Mouse (Mus musculus) yolk sac, embryonic 10.5 days (tissue): ENCODE data around the gene Yars2.
A peak's percentile ranks its signal among the peaks of the same experiment; 100 is the strongest.
"Not testable (repeated sequence)": the region's sequence is repeated elsewhere in the genome, so short reads cannot be mapped to it uniquely, and the experiment has no call there.

Experiments used
- DNase-seq: peaks from one replicate; pipeline ENCODE4 v3.0.0-alpha.2; 2017; ENCODE audit warnings: low spot score

Gene Yars2

GRCm38 (mm10) chr16:16302369-16303137, at the start of gene Yars2:
Gene Yars2, plus strand, starts transcription at chr16:16302965.
- peak; percentile 91 for DNase-seq

- DNase-seq: peak; percentile 23
These were observed 49.3 kb upstream of the Yars2 start for GRCm38 (mm10) chr16:16253326-16254074.

- DNase-seq: no peak
These were observed 47.5 kb upstream of the Yars2 start for GRCm38 (mm10) chr16:16255217-16255616.

GRCm38 (mm10) chr16:16255874-16256273, 46.9 kb upstream of the Yars2 start:
- no peak for DNase-seq

GRCm38 (mm10) chr16:16256672-16257071, 46.1 kb upstream of the Yars2 start:
- no peak for DNase-seq

GRCm38 (mm10) chr16:16260882-16261281, 41.9 kb upstream of the Yars2 start:
- DNase-seq: no peak

- DNase-seq: no peak
These were observed 41.3 kb upstream of the Yars2 start for GRCm38 (mm10) chr16:16261481-16261880.

GRCm38 (mm10) chr16:16262436-16262835, 40.3 kb upstream of the Yars2 start:
- no peak for DNase-seq

- no peak for DNase-seq
These were observed 29.8 kb upstream of the Yars2 start for GRCm38 (mm10) chr16:16272978-16273377.

- DNase-seq: no peak
These were observed 29.0 kb upstream of the Yars2 start for GRCm38 (mm10) chr16:16273752-16274151.

- DNase-seq: peak; percentile 72
These were observed 518 bp downstream of the Yars2 start for GRCm38 (mm10) chr16:16303138-16303827.

GRCm38 (mm10) chr16:16303888-16304287, 1.1 kb downstream of the Yars2 start:
- no peak for DNase-seq

GRCm38 (mm10) chr16:16311319-16311718, 8.6 kb downstream of the Yars2 start:
- no peak for DNase-seq

- no peak for DNase-seq
These were observed 23.1 kb downstream of the Yars2 start for GRCm38 (mm10) chr16:16325775-16326336.

GRCm38 (mm10) chr16:16346420-16346819, 43.7 kb downstream of the Yars2 start:
- DNase-seq: no peak

GRCm38 (mm10) chr16:16357908-16358307, 55.1 kb downstream of the Yars2 start:
- peak; percentile 6 for DNase-seq

GRCm38 (mm10) chr16:16358481-16359100, 55.8 kb downstream of the Yars2 start, which contains the start of gene Dnm1l:
Gene Dnm1l, minus strand, starts transcription at chr16:16358959.
- DNase-seq: peak; percentile 93

GRCm38 (mm10) chr16:16359101-16359482, 56.3 kb downstream of the Yars2 start:
- DNase-seq: not testable (repeated sequence)
